Mouse (Mus musculus): ENCODE measurements around the gene Msh5. TPM values are rescaled to one million over a fixed set of nuclear protein-coding genes. Genes with fewer than 3 reads are reported as not detected.
"Not testable (repeated sequence)": the region's sequence is repeated elsewhere in the genome, so short reads cannot be mapped to it uniquely, and the experiment has no call there.

Gene Msh5
- total RNA-seq, 1 experiment = 2.7 TPM

- no peak for DNase-seq (ENCODE audit: low read depth, low spot score)
- TF ChIP-seq ZC3H11A (IDR thresholded peaks at IDR 0.05; ENCODE audit: borderline replicate concordance, low read depth, low read length) (no peak), MAFK (IDR thresholded peaks at IDR 0.05; ENCODE audit: insufficient read depth, low read depth, low read length) (no peak), HCFC1 (IDR thresholded peaks at IDR 0.05; ENCODE audit: borderline replicate concordance, insufficient read depth, low read length) (no peak), ZNF384 (IDR thresholded peaks at IDR 0.05; ENCODE audit: low read depth, low read length) (no peak), CHD2 (IDR thresholded peaks at IDR 0.05; ENCODE audit: low read depth, low read length) (no peak)
- in situ Hi-C loops (cut with MboI; ENCODE audit: low sequenced_read_pairs in 2 of 2, unreplicated experiment in 2 of 2) = no loop called here
- no peak overlapping the region for H3K4me3 ChIP-seq (ENCODE audit: insufficient read depth in 1 of 2, low read depth in 1 of 2, low read length in 2 of 2, poor library complexity in 1 of 2, severe bottlenecking in 1 of 2)
- no peaks in the 10 kb centered on the region for H3K36me3 ChIP-seq (ENCODE audit: control insufficient read depth, insufficient read depth, low read length, poor library complexity, severe bottlenecking)
- H3K9me3 ChIP-seq (ENCODE audit: control insufficient read depth, insufficient read depth, low read depth, low read length) = no peaks in the 10 kb centered on the region
- no peaks in the 10 kb centered on the region for H3K4me1 ChIP-seq (ENCODE audit: control insufficient read depth in 2 of 2, insufficient read depth in 2 of 2, low read length in 2 of 2, poor library complexity in 1 of 2)
- H3K27ac ChIP-seq (ENCODE audit: insufficient read depth, low read depth, low read length, poor library complexity, severe bottlenecking) = no peak overlapping the region
- H3K9ac ChIP-seq (ENCODE audit: insufficient read depth, low read depth, low read length, poor library complexity, severe bottlenecking) = no peak overlapping the region
Measured at GRCm38 (mm10) chr17:35039121-35039873, 7.2 kb downstream of the Msh5 start.

- H3K4me3 ChIP-seq (ENCODE audit: insufficient read depth in 1 of 2, low read depth in 1 of 2, low read length in 2 of 2, poor library complexity in 1 of 2, severe bottlenecking in 1 of 2) = no peak overlapping the region
- H3K27ac ChIP-seq (ENCODE audit: insufficient read depth, low read depth, low read length, poor library complexity, severe bottlenecking) = no peak overlapping the region
- H3K9me3 ChIP-seq (ENCODE audit: control insufficient read depth, insufficient read depth, low read depth, low read length) = no peaks in the 10 kb centered on the region
- H3K9ac ChIP-seq (ENCODE audit: insufficient read depth, low read depth, low read length, poor library complexity, severe bottlenecking) = no peak overlapping the region
- TF ChIP-seq ZC3H11A (IDR thresholded peaks at IDR 0.05; ENCODE audit: borderline replicate concordance, low read depth, low read length) = no peak
- no peak for TF ChIP-seq HCFC1 (IDR thresholded peaks at IDR 0.05; ENCODE audit: borderline replicate concordance, insufficient read depth, low read length)
- no peak for TF ChIP-seq MAFK (IDR thresholded peaks at IDR 0.05; ENCODE audit: insufficient read depth, low read depth, low read length)
- no peak for TF ChIP-seq CHD2 (IDR thresholded peaks at IDR 0.05; ENCODE audit: low read depth, low read length)
- TF ChIP-seq ZNF384 (IDR thresholded peaks at IDR 0.05; ENCODE audit: low read depth, low read length) = no peak
- H3K36me3 ChIP-seq (ENCODE audit: control insufficient read depth, insufficient read depth, low read length, poor library complexity, severe bottlenecking) = no peaks in the 10 kb centered on the region
- DNase-seq (ENCODE audit: low read depth, low spot score) = no peak
- peaks cover 0 to 6% of the 10 kb centered on the region in 2 experiments; a peak in 1 of 4 replicates for H3K4me1 ChIP-seq (ENCODE audit: control insufficient read depth in 2 of 2, insufficient read depth in 2 of 2, low read length in 2 of 2, poor library complexity in 1 of 2)
- in situ Hi-C loops (cut with MboI; ENCODE audit: low sequenced_read_pairs in 2 of 2, unreplicated experiment in 2 of 2) = no loop called here
Measured at GRCm38 (mm10) chr17:35034896-35035295, 11.6 kb downstream of the Msh5 start.

- H3K9ac ChIP-seq (ENCODE audit: insufficient read depth, low read depth, low read length, poor library complexity, severe bottlenecking); H3K4me3 ChIP-seq (ENCODE audit: insufficient read depth in 1 of 2, low read depth in 1 of 2, low read length in 2 of 2, poor library complexity in 1 of 2, severe bottlenecking in 1 of 2); H3K36me3 ChIP-seq (ENCODE audit: control insufficient read depth, insufficient read depth, low read length, poor library complexity, severe bottlenecking); DNase-seq (ENCODE audit: low read depth, low spot score); H3K27ac ChIP-seq (ENCODE audit: insufficient read depth, low read depth, low read length, poor library complexity, severe bottlenecking); in situ Hi-C loops (cut with MboI; ENCODE audit: low sequenced_read_pairs in 2 of 2, unreplicated experiment in 2 of 2); H3K9me3 ChIP-seq (ENCODE audit: control insufficient read depth, insufficient read depth, low read depth, low read length): not testable (repeated sequence)
- H3K4me1 ChIP-seq (ENCODE audit: control insufficient read depth in 2 of 2, insufficient read depth in 2 of 2, low read length in 2 of 2, poor library complexity in 1 of 2) = peaks cover 0 to 11% of the 10 kb centered on the region in 2 experiments; a peak in 1 of 4 replicates
Measured at GRCm38 (mm10) chr17:35033703-35034102, 12.8 kb downstream of the Msh5 start.

- no peak for DNase-seq (ENCODE audit: low read depth, low spot score)
Measured at GRCm38 (mm10) chr17:35032323-35032870, 14.1 kb downstream of the Msh5 start.

More at GRCm38 (mm10) chr17:35032323-35032870, 14.1 kb downstream of the Msh5 start:
- Histone ChIP-seq H3K9me3 (ENCODE audit: control insufficient read depth, insufficient read depth, low read depth, low read length) (no peaks in the 10 kb centered on the region), H3K4me3 (ENCODE audit: insufficient read depth in 1 of 2, low read depth in 1 of 2, low read length in 2 of 2, poor library complexity in 1 of 2, severe bottlenecking in 1 of 2) (no peak overlapping the region), H3K27ac (ENCODE audit: insufficient read depth, low read depth, low read length, poor library complexity, severe bottlenecking) (no peak overlapping the region), H3K36me3 (ENCODE audit: control insufficient read depth, insufficient read depth, low read length, poor library complexity, severe bottlenecking) (no peaks in the 10 kb centered on the region), H3K9ac (ENCODE audit: insufficient read depth, low read depth, low read length, poor library complexity, severe bottlenecking) (no peak overlapping the region), H3K4me1 (ENCODE audit: control insufficient read depth in 2 of 2, insufficient read depth in 2 of 2, low read length in 2 of 2, poor library complexity in 1 of 2) (peaks cover 0 to 15% of the 10 kb centered on the region in 2 experiments; a peak in 2 of 4 replicates)
- in situ Hi-C loops (cut with MboI; ENCODE audit: low sequenced_read_pairs in 2 of 2, unreplicated experiment in 2 of 2) = no loop called here
- TF ChIP-seq MAFK (IDR thresholded peaks at IDR 0.05; ENCODE audit: insufficient read depth, low read depth, low read length) (no peak), CHD2 (IDR thresholded peaks at IDR 0.05; ENCODE audit: low read depth, low read length) (no peak), HCFC1 (IDR thresholded peaks at IDR 0.05; ENCODE audit: borderline replicate concordance, insufficient read depth, low read length) (no peak), ZC3H11A (IDR thresholded peaks at IDR 0.05; ENCODE audit: borderline replicate concordance, low read depth, low read length) (no peak), ZNF384 (IDR thresholded peaks at IDR 0.05; ENCODE audit: low read depth, low read length) (no peak)
